Mouse (Mus musculus): ENCODE measurements around the gene Prdm11.

Gene Prdm11

DNA sequence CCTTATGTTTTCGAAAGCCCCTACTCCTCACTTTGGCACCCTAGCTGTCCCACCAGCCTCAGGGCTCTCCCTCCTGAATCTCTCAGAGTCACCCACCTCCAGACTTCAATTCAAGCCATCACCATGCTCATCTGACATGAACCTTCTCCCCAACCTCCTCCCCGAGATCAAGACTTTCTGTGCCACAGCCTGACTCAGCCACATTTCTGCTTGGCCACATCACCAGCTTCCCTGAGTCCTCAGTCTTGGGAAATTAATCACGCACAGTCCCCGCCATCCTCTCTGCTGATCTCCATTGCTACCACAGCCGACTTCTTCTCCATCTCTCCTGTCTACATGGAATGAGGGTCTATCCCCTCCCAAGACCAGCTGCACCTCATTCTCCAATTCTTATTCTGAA lies 34.5 kb downstream of the Prdm11 start:
- DNase-seq = no peak

DNA sequence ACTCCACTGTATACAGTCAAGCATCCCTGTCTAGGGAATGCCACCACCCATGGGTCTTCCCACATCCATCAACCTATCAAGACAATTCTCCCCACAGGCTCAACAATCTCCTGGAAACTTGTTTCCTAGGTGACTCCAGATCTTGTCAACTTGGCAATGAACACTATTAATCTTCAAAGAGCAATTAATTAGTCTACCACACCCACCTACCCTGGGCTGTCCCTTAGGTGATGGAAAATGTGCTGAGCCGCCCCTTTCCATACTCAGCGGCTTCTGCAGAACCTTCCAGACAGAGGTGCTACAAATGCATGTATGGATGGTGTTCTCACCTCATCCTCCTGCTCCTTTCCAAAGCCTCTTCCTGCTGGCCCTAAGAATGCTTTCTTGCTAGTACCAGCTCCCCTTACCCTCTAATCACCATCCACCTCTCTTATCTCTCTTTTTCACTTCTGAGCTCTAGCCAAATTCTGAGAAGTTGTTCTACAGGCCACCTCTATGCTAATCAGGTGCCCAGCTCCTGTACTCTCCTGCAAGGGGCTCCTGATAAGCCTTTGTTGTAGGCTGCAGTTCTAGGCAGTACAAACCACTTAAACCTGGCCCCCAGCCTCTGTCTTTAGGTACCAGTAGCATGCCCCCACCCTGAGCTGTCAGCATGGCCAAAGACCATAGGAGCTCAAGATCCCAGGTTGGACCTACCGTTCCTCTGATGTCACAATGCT lies 37.8 kb downstream of the Prdm11 start:
- no peak for DNase-seq

DNA sequence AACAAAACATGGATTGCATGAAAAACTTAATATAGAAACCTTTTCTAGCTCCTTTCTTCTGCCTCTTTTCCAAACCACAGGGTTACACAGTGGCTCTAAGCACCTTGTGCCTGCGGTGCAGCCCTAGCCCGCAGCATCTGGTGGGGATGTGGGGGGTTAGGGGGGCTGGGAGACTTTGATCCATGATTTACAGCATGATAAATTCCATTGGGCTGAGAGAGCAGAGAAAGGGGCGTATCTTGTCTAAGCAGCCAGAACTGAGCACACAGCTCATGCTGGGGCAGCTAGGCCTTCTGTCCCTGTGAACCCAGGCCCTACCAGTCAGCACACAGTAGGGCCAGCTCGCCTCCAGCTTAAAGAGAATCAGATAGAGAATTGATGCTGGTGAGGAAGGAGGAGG lies 40.9 kb downstream of the Prdm11 start:
- DNase-seq = no peak

DNA sequence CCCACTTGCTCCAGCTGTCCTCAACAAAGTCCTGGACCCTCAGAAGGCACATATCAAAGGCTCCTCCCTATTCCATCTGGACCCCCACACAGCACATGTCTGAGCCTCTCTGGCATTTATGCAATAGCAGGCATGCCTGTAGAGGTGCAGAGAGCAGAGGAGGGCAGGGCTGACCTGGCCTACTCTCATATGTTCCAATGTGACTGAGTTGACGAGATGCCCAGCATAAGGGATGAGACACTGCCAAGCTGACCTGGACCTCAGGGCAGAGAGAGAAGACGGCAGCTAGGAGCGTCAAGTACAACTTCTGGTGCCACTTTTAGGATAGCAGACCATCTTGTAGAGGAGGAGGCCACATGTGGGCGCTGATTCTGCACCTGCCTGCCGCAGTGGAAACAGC lies 54.0 kb downstream of the Prdm11 start:
- DNase-seq = no peak

- DNase-seq = no peak
Measured at GRCm38 (mm10) chr2:92989593-92989992, 56.4 kb downstream of the Prdm11 start.

GRCm38 (mm10) chr2:92987901-92988631 lies 57.9 kb downstream of the Prdm11 start:
- peak; percentile 35 for DNase-seq

- no peak for DNase-seq
Measured at GRCm38 (mm10) chr2:92987108-92987618, 58.8 kb downstream of the Prdm11 start.

DNA sequence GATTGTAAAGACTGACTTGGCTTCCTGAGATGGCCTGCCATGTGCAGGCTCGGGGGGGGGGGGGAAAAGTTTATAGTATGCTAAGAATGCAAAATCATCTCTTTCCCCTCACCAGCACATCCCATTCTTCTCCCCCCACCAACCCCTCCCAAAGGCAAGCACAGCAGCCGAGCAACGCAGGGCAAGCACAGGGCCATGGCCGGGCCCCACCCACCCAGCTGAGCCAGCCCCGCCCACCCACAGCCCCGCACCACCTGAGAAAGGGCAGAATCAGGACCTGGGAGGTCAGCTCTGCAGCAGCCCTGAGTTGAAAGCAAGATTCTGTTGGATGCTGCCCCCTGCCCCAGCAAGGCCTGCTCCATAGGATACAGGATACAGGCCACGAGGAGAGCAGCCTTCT lies 60.4 kb downstream of the Prdm11 start:
- DNase-seq = no peak

DNA sequence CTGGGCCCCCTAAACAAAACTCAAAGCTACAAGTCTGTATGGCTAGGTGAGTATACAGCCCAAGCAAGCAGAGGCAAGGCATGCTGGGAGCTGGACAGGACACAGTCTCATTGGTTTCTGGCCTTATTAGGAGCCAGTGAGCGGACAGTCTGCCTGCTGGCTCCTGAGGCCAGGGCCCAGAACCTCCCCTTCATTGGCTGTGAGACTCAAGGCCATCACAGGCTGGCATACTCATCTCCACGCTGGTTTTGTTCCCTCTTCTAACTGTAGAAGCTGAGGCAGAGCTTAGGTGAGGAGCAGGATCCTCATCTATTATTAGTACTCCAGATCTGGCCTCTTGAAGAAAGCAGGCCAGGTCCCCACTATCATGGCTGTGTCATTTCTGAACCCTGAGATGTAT lies 60.8 kb downstream of the Prdm11 start:
- DNase-seq = no peak

DNA sequence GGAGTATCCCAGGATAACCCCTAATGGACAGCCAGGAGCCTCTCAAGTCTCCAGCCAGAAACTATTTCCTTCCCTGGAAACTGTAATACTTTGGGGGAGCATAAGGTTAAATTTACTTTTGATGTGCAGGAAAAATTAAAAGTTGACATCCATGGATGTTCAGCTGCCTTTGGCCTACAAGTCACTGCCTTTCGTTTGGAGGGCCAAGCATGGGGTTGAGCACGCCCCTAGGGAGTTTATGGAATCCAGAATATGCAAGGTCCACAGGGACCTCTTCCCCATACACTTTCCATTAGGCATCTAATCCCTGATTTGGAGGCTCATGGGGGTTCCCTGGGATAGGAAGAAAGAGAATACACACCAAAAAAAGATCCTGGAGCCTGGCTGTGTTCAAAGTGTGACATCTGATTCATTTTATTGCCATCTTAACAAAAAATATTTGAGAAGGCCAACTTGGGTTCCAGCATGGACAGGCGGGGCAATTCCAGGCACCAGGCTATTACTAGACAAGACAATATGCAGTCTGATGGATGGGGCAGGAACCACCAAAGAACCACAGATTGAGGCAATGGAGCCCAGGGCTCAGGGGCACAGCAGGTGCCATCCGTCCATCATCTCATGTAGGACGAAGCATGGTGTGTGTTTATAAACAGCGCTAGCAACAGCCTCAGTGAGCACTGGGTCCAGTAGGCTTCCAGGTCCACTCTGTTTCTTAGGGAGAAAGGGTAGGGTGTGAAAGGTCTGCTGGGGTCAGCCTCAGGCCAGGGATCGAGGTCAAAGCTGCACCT lies 61.5 kb downstream of the Prdm11 start:
- DNase-seq = no peak

- no peak for DNase-seq
Measured at GRCm38 (mm10) chr2:92983273-92983620, 62.7 kb downstream of the Prdm11 start.

DNA sequence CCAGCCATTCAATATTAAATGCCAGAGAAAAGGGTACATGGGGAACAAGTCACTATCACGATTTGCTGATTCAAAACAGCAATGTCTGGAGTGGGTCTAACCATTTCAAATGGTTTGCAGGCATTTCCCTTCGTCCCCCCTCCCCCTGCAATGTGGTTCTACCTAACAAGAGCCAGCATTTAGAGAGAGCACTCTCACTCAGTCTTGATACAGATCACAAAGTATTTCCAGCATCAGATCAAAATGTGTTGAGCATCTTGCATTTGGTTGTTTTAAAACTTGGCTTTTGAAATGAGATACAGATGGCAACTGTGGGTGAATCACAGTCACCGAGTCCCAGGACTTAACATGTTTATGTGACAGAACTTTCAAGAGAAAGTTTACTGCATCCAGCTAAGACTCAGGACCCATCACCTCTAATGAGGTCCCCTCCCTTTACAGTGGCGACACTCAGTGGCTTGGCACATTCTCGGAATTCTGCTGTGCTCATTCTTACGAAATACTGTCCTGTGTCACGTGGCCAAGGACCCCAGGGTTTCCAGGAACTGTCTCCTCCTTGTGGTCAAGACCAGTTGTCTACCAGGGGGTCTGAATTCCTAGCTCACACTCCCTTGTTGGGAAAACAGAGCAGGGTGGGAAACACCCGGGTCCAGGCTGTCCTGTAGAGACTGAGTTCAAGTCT lies 63.2 kb downstream of the Prdm11 start:
- no peak for DNase-seq

- no peak for DNase-seq
Measured at GRCm38 (mm10) chr2:92980165-92980564, 65.8 kb downstream of the Prdm11 start.

GRCm38 (mm10) chr2:92975031-92975790 lies 70.8 kb downstream of the Prdm11 start:
- no peak for DNase-seq

DNA sequence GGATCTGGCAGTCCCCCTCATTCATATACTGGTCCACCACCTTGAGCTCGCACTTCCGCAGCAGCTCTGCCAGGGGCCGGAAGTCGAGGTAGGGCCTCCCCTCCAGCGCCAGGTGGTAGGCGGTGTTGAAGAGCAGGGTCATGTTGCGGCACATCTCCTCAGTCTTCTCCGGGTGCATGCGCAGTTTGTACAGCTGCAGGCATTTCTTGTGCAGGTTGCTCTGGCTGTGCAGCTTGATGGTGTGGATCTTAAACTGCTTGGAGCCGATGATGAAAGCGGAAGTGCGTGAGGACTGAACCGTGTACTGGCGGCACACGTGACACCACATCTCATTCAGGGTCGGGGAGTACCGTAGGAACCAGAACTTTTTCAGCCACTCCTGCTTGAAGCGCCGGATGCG lies 72.3 kb downstream of the Prdm11 start:
- DNase-seq = no peak

DNA sequence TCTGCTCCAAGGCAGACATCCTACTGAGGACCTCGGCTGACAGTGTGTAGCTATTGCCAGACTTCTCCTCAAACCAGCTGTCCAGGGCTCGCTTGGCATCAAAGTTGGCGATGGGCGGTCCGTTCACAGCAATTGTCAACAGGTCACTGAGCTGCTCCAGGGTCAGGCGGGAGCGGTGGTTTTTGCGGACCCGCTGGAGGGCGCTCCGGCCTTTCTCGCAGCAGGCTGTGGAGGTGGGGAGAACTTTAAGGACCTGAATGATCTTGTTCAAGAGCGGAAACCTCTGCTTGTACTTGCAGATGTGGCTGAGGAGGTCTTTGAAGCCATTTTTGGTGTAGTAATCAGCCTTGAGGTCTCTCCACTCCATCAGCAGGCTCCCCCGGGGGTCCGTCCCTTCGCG lies 73.9 kb downstream of the Prdm11 start:
- DNase-seq = no peak

GRCm38 (mm10) chr2:92971536-92971935 lies 74.4 kb downstream of the Prdm11 start:
- no peak for DNase-seq

DNA sequence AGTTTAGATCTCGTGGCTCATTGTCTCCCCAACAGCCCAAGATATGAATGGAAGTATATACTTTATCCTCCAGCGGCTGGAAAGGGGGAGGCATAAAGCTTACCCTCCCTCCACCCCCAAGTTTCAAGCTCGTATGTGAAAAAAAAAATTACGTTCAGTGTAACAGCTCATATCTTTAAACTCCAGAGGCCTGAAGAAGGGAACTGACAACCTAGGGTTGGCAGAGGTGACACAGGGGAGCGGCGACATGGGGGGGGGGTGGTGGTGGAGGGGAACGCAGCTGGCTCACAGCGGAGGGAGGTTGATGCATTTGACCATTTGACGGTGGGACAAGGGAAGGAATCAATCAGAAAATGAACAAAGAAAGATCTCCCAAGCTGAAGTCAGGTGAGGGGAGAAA lies 74.9 kb downstream of the Prdm11 start:
- DNase-seq = no peak

GRCm38 (mm10) chr2:92967839-92968166 lies 78.2 kb downstream of the Prdm11 start:
- DNase-seq = no peak

GRCm38 (mm10) chr2:92967032-92967838 lies 78.7 kb downstream of the Prdm11 start:
- DNase-seq = no peak

- no peak for DNase-seq
Measured at GRCm38 (mm10) chr2:92966257-92966656, 79.7 kb downstream of the Prdm11 start.

DNA sequence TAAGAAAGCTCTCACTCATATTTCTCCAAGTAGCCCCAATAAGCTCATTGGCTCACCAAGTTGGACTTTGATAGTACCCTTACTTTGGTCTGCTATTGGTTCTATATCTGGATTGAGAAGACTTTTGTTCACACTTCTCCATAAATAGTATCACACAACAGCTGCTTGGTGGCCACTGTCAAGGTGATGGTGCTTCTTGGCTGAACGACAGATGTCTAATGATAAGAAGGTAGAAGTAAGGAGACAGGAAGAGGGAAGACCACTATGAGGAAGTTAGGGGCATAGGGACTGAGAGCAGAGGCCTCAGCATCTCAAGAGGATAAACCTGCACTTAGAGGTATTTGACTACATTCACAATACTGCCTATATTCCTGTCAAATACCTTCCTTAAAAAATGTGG lies 81.6 kb downstream of the Prdm11 start:
- DNase-seq = no peak
